Mouse (Mus musculus) limb, embryonic 10.5 days (tissue): ENCODE results near the gene Zfp932. TPM values are rescaled to one million over a fixed set of nuclear protein-coding genes. Genes with fewer than 3 reads are reported as not detected.
"Not testable (repeated sequence)": the region's sequence is repeated elsewhere in the genome, so short reads cannot be mapped to it uniquely, and the experiment has no call there.

Source experiments
- DNase-seq: peaks from one replicate; pipeline ENCODE4 v3.0.0-alpha.2; 2017; ENCODE audit warnings: low spot score
- H3K27ac ChIP-seq: fragments of 300-500 bp; sonication (generic); 2 replicates; pipeline ENCODE4 v1.5.1; 2016; ENCODE audit warnings: mild to moderate bottlenecking
- H3K27me3 ChIP-seq: fragments of 300-500 bp; sonication (generic); 2 replicates; pipeline ENCODE4 v1.6.1; 2016; ENCODE audit warnings: low read depth, mild to moderate bottlenecking; ENCODE audit not compliant: poor library complexity, severe bottlenecking
- H3K36me3 ChIP-seq: fragments of 300-500 bp; sonication (generic); 2 replicates; pipeline ENCODE4 v1.6.1; 2016; ENCODE audit warnings: mild to moderate bottlenecking, moderate library complexity
- H3K4me1 ChIP-seq: fragments of 300-500 bp; sonication (generic); 2 replicates; pipeline ENCODE4 v1.6.1; 2016
- H3K4me3 ChIP-seq: fragments of 300-500 bp; sonication (generic); 2 replicates; pipeline ENCODE4 v1.5.1; 2016; ENCODE audit warnings: mild to moderate bottlenecking, moderate library complexity
- H3K9me3 ChIP-seq: fragments of 300-500 bp; sonication (generic); replicated peaks from 2 replicates; pipeline ENCODE4 v1.6.1; 2016; ENCODE audit warnings: mild to moderate bottlenecking
- WGBS: fragments of 180-500 bp; shearing (Covaris S2); methylation state at CpG from one replicate; pipeline ENCODE4 v1.1.7; 2016; 5-methylcytosine and 5-hydroxymethylcytosine counted together
- polyA plus RNA-seq: library from polyadenylated mRNA; unstranded; fragments of >200 nt; fragmentation: Nextera tagmentation; extraction: Ambion mirVana; gene quantifications from 2 replicates; pipeline ENCODE4 v1.2.1, GENCODE M21; 2016

The Zfp932 gene
- polyA plus RNA-seq, result 20.9 and 24.6 TPM in 2 replicates

GRCm38 (mm10) chr5:109996026-109996937, at the start of gene Zfp932:
Gene Zfp932, plus strand, starts transcription at chr5:109996521.
- H3K27me3 ChIP-seq, result not testable (repeated sequence)
- peak; percentile 71 for DNase-seq

GRCm38 (mm10) chr5:109950281-109950680, 46.0 kb upstream of the Zfp932 start:
- Histone ChIP-seq H3K9me3 (no peaks in the 10 kb centered on the region), H3K4me1 (no peaks in the 10 kb centered on the region), H3K27me3 (no peaks in the 10 kb centered on the region), H3K4me3 (no peak overlapping the region), H3K36me3 (no peaks in the 10 kb centered on the region), H3K27ac (no peak overlapping the region)
- DNase-seq, result no peak
- no CpG with 5 or more reads among the region's 1 CpGs for WGBS

More at GRCm38 (mm10) chr5:109996026-109996937, at the start of gene Zfp932:
- WGBS, result no CpG with 5 or more reads among the region's 24 CpGs
- H3K4me1 ChIP-seq, H3K36me3 ChIP-seq, H3K4me3 ChIP-seq, H3K27ac ChIP-seq, H3K9me3 ChIP-seq: not testable (repeated sequence)

GRCm38 (mm10) chr5:109980743-109981142, 15.6 kb upstream of the Zfp932 start:
- H3K27me3 ChIP-seq, DNase-seq, H3K4me1 ChIP-seq: not testable (repeated sequence)

GRCm38 (mm10) chr5:109995461-109995860, 860 bp upstream of the Zfp932 start:
- H3K9me3 ChIP-seq, H3K36me3 ChIP-seq, H3K27ac ChIP-seq, H3K4me1 ChIP-seq, H3K4me3 ChIP-seq, H3K27me3 ChIP-seq, DNase-seq: not testable (repeated sequence)
- WGBS, result no CpG with 5 or more reads among the region's 10 CpGs

More at GRCm38 (mm10) chr5:109980743-109981142, 15.6 kb upstream of the Zfp932 start:
- not testable (repeated sequence) for H3K27ac ChIP-seq, H3K9me3 ChIP-seq, H3K36me3 ChIP-seq, H3K4me3 ChIP-seq
- no CpG with 5 or more reads among the region's 2 CpGs for WGBS

- WGBS, result 89% methylated on average over 10 of the region's 10 CpGs
These were observed 19.5 kb downstream of the Zfp932 start for GRCm38 (mm10) chr5:110015775-110016174.

DNA sequence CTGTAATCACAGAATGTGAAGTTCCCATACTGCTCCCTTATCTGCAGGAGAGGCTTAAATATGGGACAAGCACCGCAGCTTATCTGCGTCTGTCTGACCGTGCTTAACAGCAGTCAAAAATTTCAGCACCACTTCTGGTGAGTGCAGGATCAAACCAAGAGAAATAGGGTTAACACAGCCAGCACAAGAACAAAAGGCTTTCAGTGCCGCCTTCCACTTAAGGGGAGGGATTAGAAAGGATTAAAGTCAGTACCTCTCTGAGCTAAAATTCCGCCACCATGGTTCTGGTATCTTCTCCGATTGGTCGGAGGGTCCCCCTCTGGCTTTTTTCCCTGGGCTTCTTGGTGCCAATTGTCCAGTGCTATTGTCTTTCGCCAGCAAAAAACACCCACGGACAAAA, 27.0 kb downstream of the Zfp932 start:
- WGBS, result 56% methylated on average over 9 of the region's 9 CpGs
- no peaks in the 10 kb centered on the region for H3K36me3 ChIP-seq
- peak overlapping the region; percentile 43; the same call in 1 of the 2 replicates for H3K27ac ChIP-seq
- DNase-seq, result no peak
- H3K4me3 ChIP-seq, result no peak overlapping the region
- no peaks in the 10 kb centered on the region for H3K27me3 ChIP-seq
- H3K4me1 ChIP-seq, result no peaks in the 10 kb centered on the region
- no peaks in the 10 kb centered on the region for H3K9me3 ChIP-seq

More at GRCm38 (mm10) chr5:110015775-110016174, 19.5 kb downstream of the Zfp932 start:
- not testable (repeated sequence) for H3K4me3 ChIP-seq, H3K27ac ChIP-seq, H3K9me3 ChIP-seq, DNase-seq, H3K27me3 ChIP-seq, H3K36me3 ChIP-seq, H3K4me1 ChIP-seq

DNA sequence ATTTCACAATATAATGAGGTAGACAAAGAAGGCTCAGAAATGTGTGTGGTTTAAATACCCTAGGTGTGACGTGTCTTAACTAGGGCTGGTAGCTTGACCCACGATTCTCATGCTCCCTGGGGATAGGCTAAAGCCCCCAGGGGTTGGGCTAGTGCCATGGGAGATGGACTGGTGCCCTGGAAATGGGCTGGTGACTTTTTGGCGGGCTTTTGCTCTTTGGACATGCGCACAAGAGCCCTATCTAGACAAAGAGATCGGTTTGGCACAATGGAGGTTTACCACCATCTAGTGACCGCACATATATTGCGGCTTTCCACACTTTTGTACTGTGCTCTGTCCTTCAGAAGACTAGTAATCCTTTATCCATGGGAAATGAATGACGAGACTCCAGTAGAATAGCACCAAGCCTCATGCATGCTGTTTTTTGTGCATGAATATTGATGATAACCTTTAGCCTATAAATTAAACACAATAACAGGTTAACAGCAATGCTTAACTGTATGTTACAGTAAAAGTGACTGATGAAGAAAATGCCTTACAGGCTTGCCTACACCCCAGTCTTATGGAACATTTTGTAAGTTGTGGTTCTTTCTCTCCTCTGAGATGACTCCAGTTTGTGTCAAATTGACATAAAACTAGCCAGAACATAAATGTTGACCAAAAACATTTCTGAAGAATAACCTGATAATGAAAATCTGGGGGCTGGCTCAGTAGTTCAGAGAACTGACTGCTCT, 27.5 kb downstream of the Zfp932 start:
- DNase-seq, result peak; percentile 47

DNA sequence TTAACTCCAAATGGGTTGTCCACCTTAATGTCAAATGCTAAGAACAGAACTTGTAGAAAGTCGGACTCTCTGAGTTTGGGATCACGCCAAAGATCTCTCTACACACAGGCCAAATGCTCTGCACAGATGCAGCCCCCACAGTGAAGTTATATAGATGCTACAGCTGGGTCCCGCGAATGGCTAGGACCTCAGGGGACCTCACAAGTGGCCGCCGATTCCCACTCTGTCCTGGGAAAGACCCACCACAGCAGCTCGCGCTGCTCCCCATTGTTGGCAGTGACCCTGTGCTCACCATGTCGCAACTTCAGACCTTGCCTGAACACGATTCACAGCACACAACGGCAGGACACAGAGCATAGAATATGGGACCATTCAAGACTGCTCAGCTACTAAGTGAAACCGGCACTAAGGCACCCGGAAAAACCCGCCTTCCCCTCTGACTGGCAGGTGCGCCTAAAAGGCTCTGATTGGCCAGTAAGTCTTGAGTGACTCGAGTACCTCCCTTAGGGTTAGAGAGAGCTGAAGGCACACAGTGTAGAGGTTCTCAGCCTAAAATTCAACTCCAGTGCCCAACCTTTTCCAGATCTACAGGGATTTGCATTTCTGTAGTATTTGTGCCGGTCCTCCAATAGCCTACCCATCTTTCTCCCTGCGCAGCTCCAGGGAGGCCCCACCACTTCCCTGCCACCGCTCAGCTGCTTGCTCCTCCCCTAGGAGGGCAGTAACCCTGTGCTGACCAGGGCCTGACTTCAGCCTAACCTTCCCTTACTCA, 61.5 kb downstream of the Zfp932 start:
- Histone ChIP-seq H3K4me3 (peak overlapping the region; percentile 64), H3K4me1 (no peaks in the 10 kb centered on the region), H3K27me3 (no peaks in the 10 kb centered on the region), H3K9me3 (no peaks in the 10 kb centered on the region), H3K27ac (peak overlapping the region; percentile 77), H3K36me3 (no peaks in the 10 kb centered on the region)
- WGBS, result 1% methylated on average over 19 of the region's 19 CpGs
- DNase-seq, result peak; percentile 73

More for the DNA sequence above, 27.5 kb downstream of the Zfp932 start:
- not testable (repeated sequence) for H3K27me3 ChIP-seq, H3K36me3 ChIP-seq, H3K9me3 ChIP-seq, H3K4me3 ChIP-seq, H3K4me1 ChIP-seq
- H3K27ac ChIP-seq, result peak overlapping the region; percentile 43; the same call in 1 of the 2 replicates
- WGBS, result 57% methylated on average over 8 of the region's 8 CpGs

Other genes starting within 250 kb of the Zfp932 start
- 10.8 and 13.2 TPM in 2 replicates for gene 4930522L14Rik, start 244.6 kb upstream of the Zfp932 start, polyA plus RNA-seq
- gene Gm15446, start 73.1 kb upstream of the Zfp932 start, polyA plus RNA-seq, result 0.79 and 0.97 TPM in 2 replicates
- gene Gm17655, start 76.0 kb downstream of the Zfp932 start, polyA plus RNA-seq, result 5.6 and 7.0 TPM in 2 replicates
- gene Gm35315, start 97.9 kb downstream of the Zfp932 start, polyA plus RNA-seq, result 1.9 and 2.0 TPM in 2 replicates
- gene Plcxd1, start 103.4 kb downstream of the Zfp932 start, polyA plus RNA-seq, result 1.8 and 2.1 TPM in 2 replicates
- gene Gtpbp6, start 111.7 kb downstream of the Zfp932 start, polyA plus RNA-seq, result 34.3 and 35.3 TPM in 2 replicates
- 4.4 and 5.2 TPM in 2 replicates for gene Zfp605, start 113.6 kb downstream of the Zfp932 start, polyA plus RNA-seq
- 30.4 and 31.4 TPM in 2 replicates for gene Chfr, start 139.3 kb downstream of the Zfp932 start, polyA plus RNA-seq
- 17.5 and 23.1 TPM in 2 replicates for gene Golga3, start 180.2 kb downstream of the Zfp932 start, polyA plus RNA-seq
- 32.9 and 38.7 TPM in 2 replicates for gene Ankle2, start 234.5 kb downstream of the Zfp932 start, polyA plus RNA-seq